Mouse (Mus musculus) ES-Bruce4 (cell line): ENCODE data around the gene Sema3c. TPM values are rescaled to one million over a fixed set of nuclear protein-coding genes. Genes with fewer than 3 reads are reported as not detected.

Source experiments
- H3K27ac ChIP-seq: 2 replicates; pipeline ENCODE4 v1.5.1; 2012; ENCODE audit warnings: low read length, inconsistent platforms; ENCODE audit not compliant: insufficient read depth
- H3K27me3 ChIP-seq: 2 replicates; pipeline ENCODE4 v1.6.1; 2012; ENCODE audit warnings: mild to moderate bottlenecking, low read length, inconsistent platforms; ENCODE audit not compliant: control insufficient read depth, poor library complexity, insufficient read depth, severe bottlenecking
- H3K36me3 ChIP-seq: 2 replicates; pipeline ENCODE4 v1.6.1; 2012; ENCODE audit warnings: inconsistent platforms, mild to moderate bottlenecking, low read length, moderate library complexity; ENCODE audit not compliant: control insufficient read depth, poor library complexity, insufficient read depth, severe bottlenecking
- H3K4me1 ChIP-seq: one replicate; pipeline ENCODE4 v1.8.1; 2011; ENCODE audit warnings: low read length; ENCODE audit not compliant: control insufficient read depth, insufficient read depth
- H3K4me3 ChIP-seq: 2 replicates; pipeline ENCODE4 v1.5.1; 2011; ENCODE audit warnings: low read depth, mild to moderate bottlenecking, low read length
- H3K9ac ChIP-seq: 2 replicates; pipeline ENCODE4 v1.6.1; 2012; ENCODE audit warnings: low read depth, mild to moderate bottlenecking, inconsistent platforms; ENCODE audit not compliant: poor library complexity, severe bottlenecking
- H3K9me3 ChIP-seq: replicated peaks from 2 replicates; pipeline ENCODE4 v1.6.1; 2012; ENCODE audit warnings: mild to moderate bottlenecking, low read length, inconsistent platforms; ENCODE audit not compliant: control insufficient read depth, poor library complexity, insufficient read depth, severe bottlenecking
- CTCF ChIP-seq: IDR thresholded peaks from one replicate; pipeline ENCODE4 v1.8.1; 2011; ENCODE audit warnings: low read depth, low read length
- EP300 ChIP-seq: IDR thresholded peaks from 2 replicates; pipeline ENCODE4 v1.6.1; 2011; ENCODE audit warnings: low read depth, low read length; ENCODE audit not compliant: insufficient read depth
- POLR2A ChIP-seq: IDR thresholded peaks from one replicate; pipeline ENCODE4 v1.8.1; 2011; ENCODE audit warnings: low read length; ENCODE audit not compliant: insufficient read depth
- polyA plus RNA-seq: library from polyadenylated mRNA; stranded (reverse); fragments of >200 nt; gene quantifications from 2 replicates; pipeline ENCODE4 v1.2.4, GENCODE M21; 2011; ENCODE audit warnings: low read depth; ENCODE audit not compliant: missing spikeins, insufficient read depth, insufficient read length

Gene Sema3c
- polyA plus RNA-seq, 1 experiment, result 11.4 TPM

- no peaks in the 10 kb centered on the region; the same call in 1 of the 2 replicates for H3K9me3 ChIP-seq
- no peak overlapping the region for H3K4me3 ChIP-seq
- H3K9ac ChIP-seq, result no peak overlapping the region
- H3K27me3 ChIP-seq, result no peaks in the 10 kb centered on the region
- TF ChIP-seq CTCF, result no peak
- TF ChIP-seq POLR2A, result no peak
- TF ChIP-seq EP300, result no peak
- no peaks in the 10 kb centered on the region for H3K36me3 ChIP-seq
- no peaks in the 10 kb centered on the region for H3K4me1 ChIP-seq
- H3K27ac ChIP-seq, result no peak overlapping the region
These were observed 54.5 kb downstream of the Sema3c start for GRCm38 (mm10) chr5:17628606-17629005.

DNA sequence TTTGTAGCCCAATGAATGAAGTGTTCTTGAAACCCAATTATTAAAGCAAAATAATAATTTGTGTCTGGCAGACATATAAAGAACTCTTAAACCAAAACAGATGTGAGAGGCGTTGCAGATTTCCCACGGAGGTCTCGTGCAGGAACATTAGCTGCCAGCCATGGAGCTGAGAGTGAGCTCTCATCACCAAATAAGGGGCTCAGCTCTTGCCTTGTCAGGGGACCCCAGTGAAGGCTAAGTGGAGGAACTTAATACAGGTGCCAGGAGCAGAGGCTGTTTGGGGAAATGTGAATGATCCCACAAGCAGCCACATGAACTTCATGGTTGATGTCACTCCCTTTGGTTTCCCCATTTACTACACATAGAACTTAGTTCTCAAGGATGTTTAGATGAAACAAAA is 55.5 kb downstream of the Sema3c start:
- no peak overlapping the region for H3K9ac ChIP-seq
- H3K4me3 ChIP-seq, result no peak overlapping the region
- H3K36me3 ChIP-seq, result no peaks in the 10 kb centered on the region
- no peaks in the 10 kb centered on the region for H3K4me1 ChIP-seq
- no peak overlapping the region for H3K27ac ChIP-seq
- H3K27me3 ChIP-seq, result no peaks in the 10 kb centered on the region
- TF ChIP-seq POLR2A (no peak), EP300 (no peak), CTCF (no peak)
- no peaks in the 10 kb centered on the region for H3K9me3 ChIP-seq

- Histone ChIP-seq H3K4me1 (no peaks in the 10 kb centered on the region), H3K9me3 (no peaks in the 10 kb centered on the region), H3K4me3 (no peak overlapping the region), H3K36me3 (no peaks in the 10 kb centered on the region), H3K27ac (no peak overlapping the region), H3K9ac (no peak overlapping the region), H3K27me3 (no peaks in the 10 kb centered on the region)
- TF ChIP-seq POLR2A, result no peak
- no peak for TF ChIP-seq EP300
- TF ChIP-seq CTCF, result no peak
These were observed 65.4 kb downstream of the Sema3c start for GRCm38 (mm10) chr5:17639519-17639918.

- no peak for TF ChIP-seq EP300
- no peak for TF ChIP-seq POLR2A
- TF ChIP-seq CTCF, result no peak
- no peak overlapping the region for H3K27ac ChIP-seq
These were observed 73.7 kb downstream of the Sema3c start for GRCm38 (mm10) chr5:17647643-17648226.

DNA sequence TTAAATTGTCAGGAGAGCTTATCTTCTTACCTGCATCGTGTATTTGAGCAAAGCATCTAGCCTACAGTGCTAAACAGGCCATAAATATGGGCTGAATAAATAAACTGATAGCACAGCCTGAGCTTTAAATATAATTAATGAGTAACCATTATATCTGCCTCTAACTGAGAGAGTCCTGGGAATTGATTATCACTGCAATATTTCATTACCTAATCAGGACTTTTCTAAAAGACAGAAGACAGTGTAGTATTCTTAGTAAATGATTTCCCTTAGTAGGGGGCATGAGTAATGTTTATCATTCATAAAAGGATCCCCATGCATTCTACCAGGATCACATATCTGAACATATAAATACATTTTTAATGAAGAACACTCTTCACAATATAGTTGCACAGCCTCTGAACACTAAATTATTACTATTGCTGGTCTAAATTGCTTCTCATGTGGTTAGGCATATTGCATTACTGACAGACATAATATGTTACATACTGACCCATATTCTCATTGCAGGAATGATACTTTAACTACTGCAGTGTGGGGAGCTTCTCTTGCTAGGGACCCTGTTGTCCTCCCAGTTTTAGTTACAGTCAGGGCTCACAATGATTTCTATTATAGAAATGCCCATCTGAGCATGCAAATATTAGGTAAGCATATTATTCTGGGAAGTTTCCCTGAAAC is 74.9 kb downstream of the Sema3c start:
- Histone ChIP-seq H3K9me3 (no peaks in the 10 kb centered on the region), H3K4me3 (no peak overlapping the region), H3K9ac (no peak overlapping the region), H3K27me3 (no peaks in the 10 kb centered on the region), H3K27ac (no peak overlapping the region), H3K36me3 (no peaks in the 10 kb centered on the region), H3K4me1 (no peaks in the 10 kb centered on the region)
- no peak for TF ChIP-seq CTCF
- no peak for TF ChIP-seq POLR2A
- no peak for TF ChIP-seq EP300

More at GRCm38 (mm10) chr5:17647643-17648226, 73.7 kb downstream of the Sema3c start:
- Histone ChIP-seq H3K27me3 (no peaks in the 10 kb centered on the region), H3K36me3 (no peaks in the 10 kb centered on the region), H3K4me1 (no peaks in the 10 kb centered on the region), H3K9ac (no peak overlapping the region), H3K9me3 (no peaks in the 10 kb centered on the region), H3K4me3 (no peak overlapping the region)

DNA sequence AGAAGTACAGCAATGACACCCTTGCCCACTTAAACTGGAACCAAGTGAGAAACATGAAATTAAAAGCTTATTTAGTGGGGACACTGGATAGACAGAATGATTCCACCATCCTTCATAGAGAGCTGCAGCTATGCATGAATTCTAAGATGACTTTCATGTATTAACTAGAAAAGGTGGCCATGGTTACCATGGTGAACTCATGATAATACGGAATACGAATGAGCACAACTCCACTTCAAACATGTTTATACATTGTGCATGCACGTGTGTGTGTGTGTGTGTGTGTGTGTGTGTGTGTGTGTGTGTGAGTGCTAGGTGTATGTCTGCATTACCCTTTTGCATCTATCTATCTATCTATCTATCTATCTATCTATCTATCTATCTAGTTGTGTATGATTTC is 87.1 kb downstream of the Sema3c start:
- Histone ChIP-seq H3K9ac (no peak overlapping the region), H3K27me3 (no peaks in the 10 kb centered on the region), H3K4me3 (no peak overlapping the region), H3K36me3 (no peaks in the 10 kb centered on the region), H3K9me3 (no peaks in the 10 kb centered on the region), H3K27ac (no peak overlapping the region), H3K4me1 (no peaks in the 10 kb centered on the region)
- TF ChIP-seq EP300 (no peak), POLR2A (no peak), CTCF (no peak)
